In the genomic region with DNA sequence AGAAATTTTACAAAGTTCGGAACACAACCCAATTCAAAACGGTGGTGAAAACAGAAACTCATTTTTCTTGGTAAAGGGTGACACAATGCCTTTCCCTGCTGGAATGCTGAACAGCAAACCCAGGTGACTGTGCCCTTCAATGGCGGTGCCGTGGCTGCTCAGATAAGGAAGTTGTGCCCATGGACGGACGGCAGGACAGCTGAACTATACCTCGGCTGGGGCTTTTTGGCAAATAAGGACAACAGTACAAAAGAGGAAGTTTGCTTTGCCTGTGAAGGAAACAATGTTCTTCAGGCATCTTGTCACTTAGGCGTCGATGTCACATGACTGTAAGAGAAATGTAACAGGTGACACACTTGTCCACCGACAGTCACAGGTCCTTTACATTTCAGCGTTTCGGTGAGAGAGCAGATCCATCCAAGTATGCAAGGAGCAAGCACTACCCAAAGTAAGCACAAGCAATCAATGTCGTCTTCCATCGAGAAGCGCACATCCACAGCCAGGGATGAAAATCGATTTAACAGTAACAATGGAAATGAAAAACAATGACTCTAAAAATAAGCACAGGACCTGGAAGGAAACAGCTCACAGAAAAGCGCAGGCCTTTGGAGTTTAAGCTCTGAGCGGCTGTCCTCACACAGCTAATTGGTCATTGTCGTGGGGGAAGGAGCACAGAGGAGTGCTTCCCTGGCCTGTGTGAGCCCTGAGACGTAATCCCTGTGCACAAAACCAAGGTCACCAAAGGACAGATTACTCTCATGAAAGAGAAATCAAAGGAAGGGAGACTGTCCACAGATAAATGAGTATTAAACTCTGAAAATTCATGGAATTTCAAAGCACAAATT, we compare ENCODE assay signal across 13 mouse cellular contexts.
A peak's percentile ranks its signal among the peaks of the same experiment; 100 is the strongest.
DNase-seq lines count a peak whose midpoint lies in the region; ATAC-seq and TF ChIP-seq lines count a peak whose summit lies in the region.
"Had no signal": no experiment of that assay in that cellular context is flagged by ENCODE, and none has a peak within 500 bp of the region (broad histone marks: within the 10 kb centered on the region; RNA-seq: fewer than 3 reads in every experiment).

No protein-coding gene starts in this region.

- H3K4me2 ChIP-seq in heart, embryonic 16.5 days (ENCODE audit: low read depth, low read length): peak overlapping the region; percentile 47

- H3K27ac ChIP-seq in kidney, adult 2 months (ENCODE audit: insufficient read depth, low read depth, low read length): 0 out of 2 replicates have a peak overlapping the region, but pooled peaks have one; percentile 3
- H3K27ac ChIP-seq in brown adipose tissue, adult 24 weeks (replicated peaks; ENCODE audit: low read depth, low read length): peak overlapping the region; percentile 100
- H3K27ac ChIP-seq in heart, embryonic 16.5 days (ENCODE audit: low read length): peak overlapping the region; percentile 77
- H3K27ac ChIP-seq: forebrain, embryonic 10.5 days; liver, embryonic 14.5 days had no signal

- WGBS in kidney, adult 2 months: 68% methylated on average over 20 of the region's 20 CpGs
- WGBS in heart, embryonic 16.5 days: 38% methylated on average over 20 of the region's 20 CpGs

- no peaks in the 10 kb centered on the region for H3K36me3 ChIP-seq in kidney, adult 2 months (ENCODE audit: control insufficient read depth, insufficient read depth, low read length)
- H3K36me3 ChIP-seq in heart, embryonic 16.5 days (ENCODE audit: control insufficient read depth, insufficient read depth): no peaks in the 10 kb centered on the region

- DNase-seq in kidney, adult 2 months: no peak
- no peak for DNase-seq in kidney, adult 8-10 months
- peak; percentile 57 for DNase-seq in Muller cell, postnatal 12 days (ENCODE audit: inconsistent ontology term)
- no peak for DNase-seq in thymus, postnatal 25 days
- DNase-seq: gastrocnemius, postnatal 10 days; kidney, postnatal 4 days; thymus, adult 2 months had no signal

- TF ChIP-seq POLR2A in kidney, adult 2 months (IDR thresholded peaks at IDR 0.05; ENCODE audit: low read depth, low read length): no peak

- H3K9ac ChIP-seq in heart, embryonic 16.5 days (ENCODE audit: low read length): no peak overlapping the region
- H3K9ac ChIP-seq: liver, embryonic 14.5 days had no signal

- ATAC-seq in heart, embryonic 16.5 days (replicated peaks; ENCODE audit: extremely low read depth, insufficient read depth, low FRiP score): no peak; the same call in 1 of the 2 replicates
- no peak for ATAC-seq in erythroblast, adult 5-6 weeks (replicated peaks; ENCODE audit: low FRiP score, poor library complexity, severe bottlenecking)

- peak overlapping the region; percentile 42 for H3K4me3 ChIP-seq in kidney, adult 2 months (ENCODE audit: insufficient read depth, low read depth, low read length)
- H3K4me3 ChIP-seq in brown adipose tissue, adult 24 weeks (ENCODE audit: insufficient read depth, low read depth, low read length): peak overlapping the region; percentile 34
- no peak overlapping the region for H3K4me3 ChIP-seq in heart, embryonic 16.5 days (ENCODE audit: low read length)
- H3K4me3 ChIP-seq: forebrain, embryonic 10.5 days had no signal

- no peaks in the 10 kb centered on the region for H3K27me3 ChIP-seq in kidney, adult 2 months (replicated peaks; ENCODE audit: control insufficient read depth, insufficient read depth, low read length)
- H3K27me3 ChIP-seq in heart, embryonic 16.5 days (ENCODE audit: control insufficient read depth, insufficient read depth, low read length): no peaks in the 10 kb centered on the region
- H3K27me3 ChIP-seq: CH12.LX had no signal

- no peak for TF ChIP-seq CTCF in kidney, adult 2 months (conservative IDR thresholded peaks at IDR 0.05; ENCODE audit: insufficient read depth, insufficient read length, low read depth, low read length)

- H3K4me1 ChIP-seq in kidney, adult 2 months (ENCODE audit: control insufficient read depth, insufficient read depth, low read length): no peaks in the 10 kb centered on the region
- peaks cover 6% of the 10 kb centered on the region for H3K4me1 ChIP-seq in brown adipose tissue, adult 24 weeks (ENCODE audit: control insufficient read depth, insufficient read depth, insufficient read length, low read length)
- H3K4me1 ChIP-seq in heart, embryonic 16.5 days (ENCODE audit: control insufficient read depth, insufficient read depth, low read length): peaks cover 4% of the 10 kb centered on the region; the same call in 1 of the 2 replicates

- H3K9me3 ChIP-seq in heart, embryonic 16.5 days (replicated peaks; ENCODE audit: control insufficient read depth, low read length): no peaks in the 10 kb centered on the region
- H3K9me3 ChIP-seq: forebrain, embryonic 10.5 days had no signal

Comparison
In these comparisons a context has a peak if more than half of its experiments do, and no peak if none do; other contexts are left out.
1. H3K27ac ChIP-seq: peak in every context shown above with its lines; median percentile 100 in brown adipose tissue, adult 24 weeks; 77 in heart, embryonic 16.5 days; 3 in kidney, adult 2 months.